Mouse (Mus musculus) ES-CJ7 (cell line): ENCODE results near the gene Sdc4.

Source experiments
- DNase-seq: peaks from one replicate; pipeline ENCODE4 v3.0.0; 2011; ENCODE audit warnings: low read depth, low spot score

The Sdc4 gene

GRCm38 (mm10) chr2:164403396-164404081 is 40.1 kb downstream of the Sdc4 start:
- DNase-seq: no peak

DNA sequence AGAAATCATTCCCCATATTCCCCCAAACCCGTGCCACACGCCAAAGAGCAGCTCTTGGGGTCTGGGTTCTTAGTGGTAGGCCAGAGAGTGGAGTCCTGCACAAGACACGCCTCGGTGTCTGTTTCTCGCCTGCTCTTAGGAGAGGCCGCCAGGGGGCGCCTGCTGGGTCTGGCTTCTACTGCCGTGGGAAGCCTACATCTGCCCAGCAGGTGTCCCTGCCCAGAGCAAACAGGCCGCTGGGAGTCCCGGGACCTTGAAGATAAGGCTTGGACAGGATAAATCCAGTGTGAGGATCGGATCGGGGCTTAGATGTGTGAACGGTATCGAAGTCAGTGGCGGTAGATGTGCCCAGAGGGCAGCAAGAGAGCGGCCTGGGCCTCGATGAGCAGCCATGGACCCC is 40.8 kb downstream of the Sdc4 start, which contains the start of gene Rbpjl:
Rbpjl (plus strand) TSS at position 236 of the 400 bp plus-strand sequence.
- peak; percentile 83 for DNase-seq

DNA sequence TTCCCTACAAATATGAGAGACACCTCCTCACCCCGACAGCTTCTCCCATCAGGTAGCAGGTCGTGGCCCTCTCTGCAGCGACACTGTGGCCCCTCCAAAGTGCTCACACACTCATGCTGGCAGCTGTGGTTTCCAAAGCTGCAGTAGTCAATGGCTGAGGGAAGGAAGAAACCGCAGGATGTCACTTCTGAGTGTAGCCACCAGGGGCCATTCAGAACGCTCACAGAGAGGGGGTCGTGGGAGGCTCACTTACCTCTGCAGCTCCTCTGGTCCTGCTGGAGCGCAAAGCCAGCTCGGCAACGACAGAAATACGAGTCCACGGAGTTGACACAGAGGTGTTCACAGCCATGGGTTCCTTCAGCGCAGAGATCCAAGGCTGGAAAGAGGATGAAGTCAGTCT is 46.8 kb downstream of the Sdc4 start:
- peak; percentile 64 for DNase-seq

GRCm38 (mm10) chr2:164396076-164396475 is 47.6 kb downstream of the Sdc4 start:
- no peak for DNase-seq

GRCm38 (mm10) chr2:164393126-164393525 is 50.6 kb downstream of the Sdc4 start:
- no peak for DNase-seq

- DNase-seq: peak; percentile 83
These were observed 54.2 kb downstream of the Sdc4 start for GRCm38 (mm10) chr2:164389499-164389898.

DNA sequence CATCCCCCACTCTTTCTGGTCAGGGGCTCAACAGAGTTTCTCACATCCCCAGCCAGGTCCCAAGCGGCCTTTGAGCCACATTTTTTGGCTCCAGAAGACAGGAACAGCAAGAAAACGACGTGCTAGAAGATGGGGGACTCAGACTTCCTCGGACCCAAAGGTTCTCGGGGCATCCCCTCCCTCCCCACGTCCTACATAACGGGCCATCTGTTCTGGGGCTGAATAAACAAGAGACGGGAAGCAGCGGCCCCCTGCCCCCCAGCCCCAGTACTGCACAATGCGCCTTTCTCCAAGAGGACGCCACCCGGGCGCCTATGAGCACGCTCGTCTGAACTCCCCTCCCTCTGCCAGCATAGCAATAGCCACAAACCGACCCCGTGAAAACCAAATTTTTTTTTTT is 54.7 kb downstream of the Sdc4 start, which contains the start of gene Slpi:
Slpi (minus strand) TSS at position 76 of the 400 bp plus-strand sequence.
- DNase-seq: peak; percentile 38

- DNase-seq: peak; percentile 67
These were observed 56.7 kb downstream of the Sdc4 start for GRCm38 (mm10) chr2:164386953-164387352.

GRCm38 (mm10) chr2:164385927-164386763 is 57.5 kb downstream of the Sdc4 start:
- peak; percentile 36 for DNase-seq

DNA sequence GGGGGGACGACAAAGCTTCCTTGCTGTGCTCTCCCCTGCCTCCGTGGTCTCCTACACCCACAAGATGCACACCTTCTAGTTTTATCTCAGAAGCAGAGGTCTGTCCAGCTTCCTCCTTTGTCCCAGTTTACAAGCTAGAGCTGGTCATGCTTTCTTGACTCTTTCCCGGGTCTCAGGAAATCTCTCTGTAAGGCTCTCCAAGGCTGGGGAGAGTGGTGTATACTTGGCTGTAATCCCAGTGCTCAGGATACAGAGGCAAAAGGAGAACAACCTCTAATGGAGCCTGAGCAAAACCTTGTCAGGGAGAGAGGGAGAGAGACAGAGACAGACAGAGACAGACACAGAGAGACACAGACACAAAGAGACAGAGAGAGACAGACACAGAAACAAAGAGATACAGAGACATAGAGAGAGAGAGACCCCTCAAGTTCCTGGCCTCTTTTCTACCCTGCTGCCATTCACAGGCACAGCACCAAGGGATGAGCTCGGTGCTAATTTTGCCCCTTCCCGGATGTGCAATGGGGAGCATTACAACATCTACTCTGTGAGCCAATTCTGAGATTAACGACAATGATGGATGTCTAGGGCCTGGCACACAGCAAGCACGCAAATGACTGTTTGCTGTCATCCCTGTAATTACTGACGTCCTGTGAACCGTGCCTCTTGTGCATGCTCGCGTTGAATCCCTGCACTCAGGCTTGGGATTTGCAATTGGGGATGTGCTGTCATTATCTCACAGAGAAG is 59.9 kb downstream of the Sdc4 start:
- DNase-seq: no peak

GRCm38 (mm10) chr2:164382971-164383370 is 60.7 kb downstream of the Sdc4 start:
- DNase-seq: no peak

GRCm38 (mm10) chr2:164381726-164382125 is 62.0 kb downstream of the Sdc4 start:
- DNase-seq: peak; percentile 91

DNA sequence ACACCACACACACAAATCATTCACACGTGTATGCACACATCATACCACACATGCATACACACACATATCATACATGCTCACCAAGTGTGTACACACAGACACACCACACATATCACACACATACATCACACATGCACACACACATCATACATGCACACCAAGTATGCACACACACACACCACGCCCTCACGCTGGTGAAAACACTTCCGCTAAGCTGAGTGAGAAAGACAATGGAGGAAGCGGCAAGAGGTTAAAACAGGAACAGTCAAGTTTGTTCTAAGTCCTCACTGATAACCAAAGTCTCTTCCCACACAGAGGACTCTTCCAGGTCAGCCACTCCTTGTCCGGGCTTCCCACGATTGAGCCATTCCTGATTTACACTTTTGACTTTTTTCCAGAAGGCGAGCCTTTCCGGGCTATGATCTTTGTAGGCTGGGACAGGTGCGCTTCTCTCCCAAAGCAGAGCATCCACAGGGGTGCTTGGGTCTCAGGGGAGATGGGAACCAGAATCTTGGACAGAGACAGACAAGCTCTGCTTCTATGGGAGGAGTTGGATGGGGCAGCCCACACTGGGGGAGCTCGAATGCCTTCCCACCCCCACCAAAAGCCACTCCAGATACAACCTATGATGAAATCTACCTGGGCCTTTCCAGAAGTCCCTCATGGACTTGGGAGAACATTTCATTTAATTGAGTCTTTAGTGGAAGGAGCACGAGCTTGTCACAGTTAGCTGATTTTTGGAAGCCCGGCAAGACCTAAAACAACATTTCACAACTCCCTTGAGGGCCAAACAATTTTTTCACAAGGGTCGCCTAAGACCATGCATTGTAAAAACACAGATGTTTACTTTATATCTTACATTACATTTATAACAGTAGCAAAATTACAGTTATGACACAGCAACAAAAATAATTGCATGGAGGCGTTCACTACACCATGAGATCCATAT is 65.9 kb downstream of the Sdc4 start:
- DNase-seq: no peak
